10 mouse cellular contexts compared by ENCODE assay signal in the genomic region with DNA sequence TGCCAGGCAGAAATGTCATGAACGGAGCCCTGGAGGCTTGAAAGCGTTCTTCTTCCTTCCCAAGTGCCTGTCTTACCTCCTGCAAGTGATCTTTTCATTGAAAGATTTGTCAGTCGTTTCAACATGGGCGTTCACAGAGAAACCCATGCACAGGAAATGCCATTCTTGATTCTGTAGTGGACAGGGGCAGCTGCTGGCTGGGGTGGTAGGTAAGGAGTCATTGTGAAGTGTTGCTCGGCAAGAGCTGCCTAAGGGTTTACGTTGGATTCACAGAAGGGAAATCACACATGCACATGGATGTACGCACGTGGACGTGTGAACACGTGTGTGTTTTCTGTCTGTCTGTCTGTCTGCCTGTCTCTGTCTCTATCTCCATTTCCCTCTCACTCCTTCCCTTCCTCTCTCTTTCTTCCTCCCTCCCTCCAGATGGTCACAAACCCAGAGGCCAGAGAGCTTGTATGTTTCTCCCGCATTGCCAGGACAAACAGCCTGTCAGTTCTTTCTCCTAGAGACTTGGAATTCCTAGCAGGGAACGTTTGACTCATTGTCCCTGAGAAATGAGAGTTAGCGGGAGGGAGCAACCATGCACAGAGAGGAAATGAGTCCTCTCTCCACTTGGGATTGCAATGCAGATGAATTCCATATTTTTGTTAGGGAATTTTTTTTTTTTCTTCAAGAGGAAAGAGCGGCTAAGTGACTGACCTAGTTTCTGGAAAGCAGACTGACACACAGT.
DNase-seq lines count a peak whose midpoint lies in the region; ATAC-seq and TF ChIP-seq lines count a peak whose summit lies in the region.
"Had no signal": no experiment of that assay in that cellular context is flagged by ENCODE, and none has a peak within 500 bp of the region (broad histone marks: within the 10 kb centered on the region; RNA-seq: fewer than 3 reads in every experiment).

No protein-coding gene starts in this region.

- no peaks in the 10 kb centered on the region for H3K9me3 ChIP-seq in neural tube, embryonic 13.5 days
- no peaks in the 10 kb centered on the region for H3K9me3 ChIP-seq in heart, embryonic 16.5 days (replicated peaks; ENCODE audit: control insufficient read depth, low read length)
- no peaks in the 10 kb centered on the region for H3K9me3 ChIP-seq in stomach, postnatal 0 days (ENCODE audit: control insufficient read depth, low read length)
- H3K9me3 ChIP-seq in forebrain, embryonic 14.5 days (replicated peaks; ENCODE audit: control insufficient read depth, low read length) = no peaks in the 10 kb centered on the region

- H3K9ac ChIP-seq in neural tube, embryonic 13.5 days = no peak overlapping the region
- H3K9ac ChIP-seq in heart, embryonic 16.5 days (ENCODE audit: low read length) = no peak overlapping the region
- no peak overlapping the region for H3K9ac ChIP-seq in stomach, postnatal 0 days (ENCODE audit: low read length)
- H3K9ac ChIP-seq in forebrain, embryonic 14.5 days (ENCODE audit: low read length) = no peak overlapping the region

- no peak for TF ChIP-seq EP300 in stomach, postnatal 0 days (optimal IDR thresholded peaks at IDR 0.05)

- H3K36me3 ChIP-seq in neural tube, embryonic 13.5 days = no peaks in the 10 kb centered on the region
- H3K36me3 ChIP-seq in heart, embryonic 16.5 days (ENCODE audit: control insufficient read depth, insufficient read depth) = no peaks in the 10 kb centered on the region
- no peaks in the 10 kb centered on the region for H3K36me3 ChIP-seq in stomach, postnatal 0 days (ENCODE audit: control insufficient read depth, insufficient read depth, low read length)
- H3K36me3 ChIP-seq in forebrain, embryonic 14.5 days (ENCODE audit: control insufficient read depth, insufficient read depth, low read length) = no peaks in the 10 kb centered on the region

- H3K4me1 ChIP-seq in neural tube, embryonic 13.5 days (replicated peaks) = peaks cover 50% of the 10 kb centered on the region
- peaks cover 55% of the 10 kb centered on the region for H3K4me1 ChIP-seq in heart, embryonic 16.5 days (ENCODE audit: control insufficient read depth, insufficient read depth, low read length)
- H3K4me1 ChIP-seq in stomach, postnatal 0 days (replicated peaks; ENCODE audit: control insufficient read depth, insufficient read depth) = peaks cover 12% of the 10 kb centered on the region
- peaks cover 2% of the 10 kb centered on the region; the same call in 1 of the 2 replicates for H3K4me1 ChIP-seq in forebrain, embryonic 14.5 days (ENCODE audit: control insufficient read depth, insufficient read depth, low read length)

- no peak overlapping the region for H3K4me2 ChIP-seq in neural tube, embryonic 13.5 days
- H3K4me2 ChIP-seq in heart, embryonic 16.5 days (ENCODE audit: low read depth, low read length) = no peak overlapping the region
- no peak overlapping the region for H3K4me2 ChIP-seq in stomach, postnatal 0 days (replicated peaks; ENCODE audit: low read depth)
- no peak overlapping the region for H3K4me2 ChIP-seq in forebrain, embryonic 14.5 days (ENCODE audit: low read length)

- peak; percentile 26 for DNase-seq in gastrocnemius, adult 18-20 months (ENCODE audit: low spot score)
- DNase-seq in gastrocnemius, postnatal 14 days = no peak
- DNase-seq in neural tube, embryonic 10.5 days (ENCODE audit: extremely low spot score, low spot score) = no peak
- DNase-seq in stomach, postnatal 0 days (ENCODE audit: low spot score) = no peak
- no peak for DNase-seq in testis, postnatal 14 days (ENCODE audit: low spot score)
- DNase-seq in forebrain, embryonic 14.5 days (ENCODE audit: low spot score) = no peak
- DNase-seq: cerebellum, postnatal 25 days; gastrocnemius, postnatal 10 days had no signal

- no peak overlapping the region for H3K4me3 ChIP-seq in neural tube, embryonic 13.5 days
- no peak overlapping the region for H3K4me3 ChIP-seq in heart, embryonic 16.5 days (ENCODE audit: low read length)
- H3K4me3 ChIP-seq in stomach, postnatal 0 days (ENCODE audit: low read depth, low read length) = no peak overlapping the region
- no peak overlapping the region for H3K4me3 ChIP-seq in forebrain, embryonic 14.5 days (ENCODE audit: low read depth, low read length)

- H3K27ac ChIP-seq in neural tube, embryonic 13.5 days (replicated peaks) = peak overlapping the region; percentile 23; the same call in 1 of the 2 replicates
- peak overlapping the region; percentile 49 for H3K27ac ChIP-seq in heart, embryonic 16.5 days (ENCODE audit: low read length)
- H3K27ac ChIP-seq in stomach, postnatal 0 days (replicated peaks) = peak overlapping the region; percentile 67
- no peak overlapping the region for H3K27ac ChIP-seq in forebrain, embryonic 14.5 days (ENCODE audit: low read depth, low read length)

- TF ChIP-seq CTCF in stomach, postnatal 0 days (IDR thresholded peaks at IDR 0.05; ENCODE audit: low read depth) = no peak

- intact Hi-C loops in gastrocnemius, postnatal 14 days (cut with DNase I; ENCODE audit: low total_unique reads) = loop anchor here (10.0 kb wide), 1 partner anchor 65 kb away; no protein-coding TSS in a partner anchor

- 61% methylated on average over 14 of the region's 14 CpGs for WGBS in neural tube, embryonic 13.5 days
- WGBS in heart, embryonic 16.5 days = 49% methylated on average over 14 of the region's 14 CpGs
- 56% methylated on average over 14 of the region's 14 CpGs for WGBS in stomach, postnatal 0 days
- 65% methylated on average over 14 of the region's 14 CpGs for WGBS in forebrain, embryonic 14.5 days

- no peak for ATAC-seq in neural tube, embryonic 13.5 days (ENCODE audit: low read depth)
- no peak for ATAC-seq in heart, embryonic 16.5 days (replicated peaks; ENCODE audit: extremely low read depth, insufficient read depth, low FRiP score)
- no peak for ATAC-seq in stomach, postnatal 0 days (ENCODE audit: low FRiP score, low TSS enrichment)
- ATAC-seq in forebrain, embryonic 14.5 days = no peak

- peaks cover 34% of the 10 kb centered on the region for H3K27me3 ChIP-seq in neural tube, embryonic 13.5 days
- H3K27me3 ChIP-seq in heart, embryonic 16.5 days (ENCODE audit: control insufficient read depth, insufficient read depth, low read length) = no peaks in the 10 kb centered on the region
- H3K27me3 ChIP-seq in stomach, postnatal 0 days (ENCODE audit: control insufficient read depth, insufficient read depth, low read length) = no peaks in the 10 kb centered on the region
- no peaks in the 10 kb centered on the region for H3K27me3 ChIP-seq in forebrain, embryonic 14.5 days (replicated peaks; ENCODE audit: control insufficient read depth, insufficient read depth, low read length)
